Mouse (Mus musculus): ENCODE data around the gene Pappa. TPM values are rescaled to one million over a fixed set of nuclear protein-coding genes. Genes with fewer than 3 reads are reported as not detected.

Pappa gene
- total RNA-seq, 2 experiments from 2014 or later: 0.24 to 0.49 TPM

GRCm38 (mm10) chr4:65166288-65166835 is 42.4 kb downstream of the Pappa start:
- DNase-seq: no peak

GRCm38 (mm10) chr4:65174505-65174904 is 50.5 kb downstream of the Pappa start:
- no peak for DNase-seq

- no peak for DNase-seq
Measured at GRCm38 (mm10) chr4:65178146-65178545, 54.2 kb downstream of the Pappa start.

GRCm38 (mm10) chr4:65187236-65187635 is 63.3 kb downstream of the Pappa start:
- no peak for DNase-seq

GRCm38 (mm10) chr4:65187716-65188115 is 63.7 kb downstream of the Pappa start:
- no peak for DNase-seq

- no peak for DNase-seq
Measured at GRCm38 (mm10) chr4:65188921-65189485, 65.0 kb downstream of the Pappa start.

- no peak for DNase-seq
Measured at GRCm38 (mm10) chr4:65192810-65193209, 68.8 kb downstream of the Pappa start.

GRCm38 (mm10) chr4:65195971-65196370 is 72.0 kb downstream of the Pappa start:
- no peak for DNase-seq

- DNase-seq: no peak
Measured at GRCm38 (mm10) chr4:65203666-65204065, 79.7 kb downstream of the Pappa start.

- no peak for DNase-seq
Measured at GRCm38 (mm10) chr4:65205446-65205845, 81.5 kb downstream of the Pappa start.

GRCm38 (mm10) chr4:65209369-65210015 is 85.5 kb downstream of the Pappa start:
- no peak for DNase-seq

- DNase-seq: no peak
Measured at GRCm38 (mm10) chr4:65216682-65217081, 92.7 kb downstream of the Pappa start.

- no peak for DNase-seq
Measured at GRCm38 (mm10) chr4:65217651-65218364, 93.8 kb downstream of the Pappa start.

GRCm38 (mm10) chr4:65223901-65224300 is 99.9 kb downstream of the Pappa start:
- no peak for DNase-seq

- DNase-seq: no peak
Measured at GRCm38 (mm10) chr4:65238540-65238998, 114.6 kb downstream of the Pappa start.

GRCm38 (mm10) chr4:65242434-65242931 is 118.5 kb downstream of the Pappa start:
- DNase-seq: no peak

- DNase-seq: no peak
Measured at GRCm38 (mm10) chr4:65243245-65243644, 119.3 kb downstream of the Pappa start.

GRCm38 (mm10) chr4:65245015-65245414 is 121.0 kb downstream of the Pappa start:
- DNase-seq: no peak

- no peak for DNase-seq
Measured at GRCm38 (mm10) chr4:65245440-65245839, 121.5 kb downstream of the Pappa start.

- no peak for DNase-seq
Measured at GRCm38 (mm10) chr4:65252193-65252592, 128.2 kb downstream of the Pappa start.

- DNase-seq: no peak
Measured at GRCm38 (mm10) chr4:65254073-65254472, 130.1 kb downstream of the Pappa start.

- no peak for DNase-seq
Measured at GRCm38 (mm10) chr4:65267066-65267465, 143.1 kb downstream of the Pappa start.

GRCm38 (mm10) chr4:65269996-65270395 is 146.0 kb downstream of the Pappa start:
- peak; percentile 50 for DNase-seq
